Mouse (Mus musculus) hindbrain, embryonic 14.5 days (tissue): Measurements from ENCODE around the gene Xndc1. TPM values are rescaled to one million over a fixed set of nuclear protein-coding genes. Genes with fewer than 3 reads are reported as not detected.

Experiments
- ATAC-seq: fragments of 200-750 bp; cut with Nextera tagmentation; 2 replicates; pipeline ENCODE4 v1.8.0; 2017; ENCODE audit warnings: moderate number of reproducible peaks, mild to moderate bottlenecking, moderate TSS enrichment, moderate library complexity; ENCODE audit not compliant: low FRiP score
- DNase-seq: peaks from one replicate; pipeline ENCODE4 v3.0.0-alpha.2; 2015; ENCODE audit warnings: low spot score
- H3K27ac ChIP-seq: fragments of 300-500 bp; sonication (generic); 2 replicates; pipeline ENCODE4 v1.5.1; 2014; ENCODE audit warnings: mild to moderate bottlenecking, moderate library complexity
- H3K27me3 ChIP-seq: fragments of 300-500 bp; sonication (generic); 2 replicates; pipeline ENCODE4 v1.6.1; 2014; ENCODE audit warnings: mild to moderate bottlenecking, low read length, mixed read lengths; ENCODE audit not compliant: control insufficient read depth, insufficient read depth
- H3K36me3 ChIP-seq: fragments of 300-500 bp; sonication (generic); replicated peaks from 2 replicates; pipeline ENCODE4 v1.6.1; 2014; ENCODE audit not compliant: control insufficient read depth, insufficient read depth
- H3K4me1 ChIP-seq: fragments of 300-500 bp; sonication (generic); replicated peaks from 2 replicates; pipeline ENCODE4 v1.6.1; 2014; ENCODE audit warnings: antibody characterized with exemption, low read length, mixed read lengths; ENCODE audit not compliant: control insufficient read depth, insufficient read depth
- H3K4me2 ChIP-seq: fragments of 300-500 bp; sonication (generic); replicated peaks from 2 replicates; pipeline ENCODE4 v1.6.1; 2014; ENCODE audit warnings: mild to moderate bottlenecking, moderate library complexity
- H3K4me3 ChIP-seq: fragments of 300-500 bp; sonication (generic); replicated peaks from 2 replicates; pipeline ENCODE4 v1.5.1; 2014; ENCODE audit warnings: mild to moderate bottlenecking, low read length
- H3K9ac ChIP-seq: fragments of 300-500 bp; sonication (generic); 2 replicates; pipeline ENCODE4 v1.6.1; 2014
- H3K9me3 ChIP-seq: fragments of 300-500 bp; sonication (generic); 2 replicates; pipeline ENCODE4 v1.6.1; 2016; ENCODE audit warnings: low read length; ENCODE audit not compliant: control insufficient read depth
- WGBS: fragments of 180-500 bp; shearing (Covaris S2); extraction: QIAGEN DNeasy Blood & Tissue Kit; methylation state at CpG from one replicate; pipeline ENCODE4 v1.1.7; 2014; 5-methylcytosine and 5-hydroxymethylcytosine counted together
- polyA plus RNA-seq: library from polyadenylated mRNA; unstranded; fragments of >200 nt; fragmentation: Nextera tagmentation; extraction: Ambion mirVana; gene quantifications from 2 replicates; pipeline ENCODE4 v1.2.1, GENCODE M21; 2014

The Xndc1 gene
- polyA plus RNA-seq, 1 experiment from 2014 or later, result 19.0 TPM

DNA sequence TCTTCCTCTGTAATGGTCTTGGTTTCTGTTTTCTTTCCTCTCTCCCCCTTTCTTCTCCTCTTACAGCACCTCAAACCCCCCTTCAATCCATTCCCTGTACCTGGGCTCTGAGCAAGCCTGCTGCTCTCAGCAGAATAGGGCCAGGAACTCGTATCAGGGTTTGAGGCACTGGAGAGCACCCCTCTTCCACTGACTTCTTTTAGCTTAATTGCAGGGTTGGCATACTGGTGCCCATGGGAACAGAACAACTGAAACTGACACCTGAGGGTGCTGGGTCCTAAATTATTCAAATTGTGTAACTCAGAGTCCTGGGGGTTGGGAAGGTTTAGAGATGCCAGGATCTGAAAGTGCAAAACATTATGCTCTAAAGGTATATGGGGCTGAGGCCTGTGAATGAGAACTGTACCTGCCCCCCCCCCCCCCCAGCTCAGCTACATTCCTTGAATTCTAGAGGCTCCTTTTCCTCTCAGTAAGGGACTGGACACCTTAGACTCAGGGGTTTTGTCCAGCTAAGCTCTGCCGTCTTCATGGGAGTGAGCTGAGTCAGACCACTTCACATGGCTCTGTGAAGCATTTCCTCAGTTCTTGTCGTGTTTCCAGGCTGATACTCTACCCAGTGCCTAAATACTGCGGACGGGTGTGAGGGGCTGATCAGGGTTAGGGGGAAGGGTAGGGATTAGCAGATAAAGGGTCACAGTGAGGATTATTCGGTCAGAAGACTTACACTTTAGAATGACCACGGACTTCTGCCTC is 51.4 kb downstream of the Xndc1 start, which contains the start of gene Chrna10:
TSS of gene Chrna10 (minus strand) at position 250 of the 753 bp plus-strand sequence.
- no peak for DNase-seq
- no peaks in the 10 kb centered on the region for H3K27me3 ChIP-seq
- no peak within 1 kb of the TSS for H3K4me3 ChIP-seq
- no peak within 1 kb of the TSS for H3K27ac ChIP-seq
- WGBS, result 56% methylated on average over 7 of the region's 7 CpGs
- peak; percentile 27; the same call in 1 of the 2 replicates for ATAC-seq
- H3K4me2 ChIP-seq, result no peak within 1 kb of the TSS
- H3K4me1 ChIP-seq, result no peaks in the 10 kb centered on the region
- no peaks in the 10 kb centered on the region for H3K9me3 ChIP-seq
- H3K36me3 ChIP-seq, result peaks cover 37% of the 10 kb centered on the region
- no peak within 1 kb of the TSS for H3K9ac ChIP-seq

DNA sequence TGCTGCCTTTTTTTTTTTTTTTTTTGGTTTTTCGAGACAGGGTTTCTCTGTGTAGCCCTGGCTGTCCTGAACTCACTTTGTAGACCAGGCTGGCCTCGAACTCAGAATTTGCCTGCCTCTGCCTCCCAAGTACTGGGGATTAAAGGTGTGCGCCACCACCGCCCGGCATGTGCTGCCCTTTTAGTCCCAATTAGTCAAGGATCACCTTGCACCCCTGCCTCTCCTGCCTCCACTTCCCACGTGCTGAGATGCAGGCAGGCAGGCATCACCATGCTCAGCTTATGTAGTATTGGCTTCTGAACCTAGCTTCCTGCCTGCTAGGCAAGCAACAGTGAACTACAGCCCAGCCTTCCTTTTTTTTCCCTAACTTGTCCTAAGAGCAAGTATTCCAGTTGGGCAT is 52.1 kb downstream of the Xndc1 start:
- Histone ChIP-seq H3K27me3 (no peaks in the 10 kb centered on the region), H3K9me3 (no peaks in the 10 kb centered on the region), H3K27ac (no peak overlapping the region), H3K4me3 (no peak overlapping the region), H3K9ac (no peak overlapping the region), H3K4me1 (no peaks in the 10 kb centered on the region), H3K4me2 (no peak overlapping the region), H3K36me3 (peaks cover 43% of the 10 kb centered on the region)
- ATAC-seq (no peak), DNase-seq (no peak)
- 70% methylated on average over 6 of the region's 6 CpGs for WGBS

DNA sequence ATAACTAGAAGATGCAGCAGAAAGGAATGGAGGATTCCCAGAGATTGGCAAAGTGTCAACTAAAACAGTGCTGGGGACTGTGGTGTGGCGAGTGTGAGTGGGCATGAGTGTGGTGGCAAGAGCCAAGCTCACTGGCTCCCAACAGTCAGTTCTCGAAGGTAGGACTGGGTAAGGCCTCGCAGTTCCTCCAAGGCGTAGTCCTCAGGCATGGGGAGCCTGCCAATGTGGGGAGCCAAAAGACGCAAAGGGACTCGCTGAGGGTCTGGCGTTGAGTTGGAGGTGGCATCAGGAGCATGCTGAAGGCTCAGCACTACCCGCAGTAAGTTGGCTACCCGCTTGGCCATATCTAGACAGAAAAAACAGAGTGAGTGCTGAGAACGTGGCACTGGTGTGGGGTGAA is 55.0 kb downstream of the Xndc1 start:
- WGBS, result 98% methylated on average over 10 of the region's 10 CpGs
- H3K4me2 ChIP-seq, result no peak overlapping the region
- peaks cover 72% of the 10 kb centered on the region for H3K36me3 ChIP-seq
- H3K27ac ChIP-seq, result no peak overlapping the region
- ATAC-seq, result no peak
- H3K4me3 ChIP-seq, result no peak overlapping the region
- no peaks in the 10 kb centered on the region for H3K27me3 ChIP-seq
- DNase-seq, result no peak
- H3K9ac ChIP-seq, result no peak overlapping the region
- no peaks in the 10 kb centered on the region for H3K9me3 ChIP-seq
- no peaks in the 10 kb centered on the region for H3K4me1 ChIP-seq

- Histone ChIP-seq H3K9me3 (no peaks in the 10 kb centered on the region), H3K36me3 (peaks cover 92% of the 10 kb centered on the region)
These were observed 67.1 kb downstream of the Xndc1 start for GRCm38 (mm10) chr7:102132395-102132794.

More at GRCm38 (mm10) chr7:102132395-102132794, 67.1 kb downstream of the Xndc1 start:
- 95% methylated on average over 4 of the region's 4 CpGs for WGBS
- Histone ChIP-seq H3K4me1 (no peaks in the 10 kb centered on the region), H3K27ac (no peak overlapping the region), H3K4me3 (no peak overlapping the region), H3K4me2 (no peak overlapping the region), H3K9ac (no peak overlapping the region), H3K27me3 (no peaks in the 10 kb centered on the region)
- ATAC-seq (no peak), DNase-seq (no peak)

Other genes starting within 250 kb of the Xndc1 start
- 3.5 TPM in 2 replicates for gene Phox2a, start 247.2 kb upstream of the Xndc1 start, polyA plus RNA-seq
- 7.8 and 10.5 TPM in 2 replicates for gene Inppl1, start 227.3 kb upstream of the Xndc1 start, polyA plus RNA-seq
- 1.2 and 3.3 TPM in 2 replicates for gene Folr2, start 208.3 kb upstream of the Xndc1 start, polyA plus RNA-seq
- gene Anapc15, start 201.8 kb upstream of the Xndc1 start, polyA plus RNA-seq, result 63.0 and 65.5 TPM in 2 replicates
- gene Folr1, start 194.7 kb upstream of the Xndc1 start, polyA plus RNA-seq, result 43.0 and 69.7 TPM in 2 replicates
- 135 and 144 TPM in 2 replicates for gene Lamtor1, start 159.6 kb upstream of the Xndc1 start, polyA plus RNA-seq
- gene Tomt, start 159.2 kb upstream of the Xndc1 start, polyA plus RNA-seq, result 0.21 and 0.33 TPM in 2 replicates
- gene Lrrc51, start 131.6 kb upstream of the Xndc1 start, polyA plus RNA-seq, result 12.5 and 15.2 TPM in 2 replicates
- gene Numa1, start 131.4 kb upstream of the Xndc1 start, polyA plus RNA-seq, result 50.0 and 50.8 TPM in 2 replicates
- gene Il18bp, start 46.8 kb upstream of the Xndc1 start, polyA plus RNA-seq, result 3.0 and 3.5 TPM in 2 replicates
- 33.1 and 33.4 TPM in 2 replicates for gene Rnf121, start within 50 bp of the Xndc1 start, polyA plus RNA-seq
- gene Xntrpc, start 202 bp downstream of the Xndc1 start, polyA plus RNA-seq, result 1.0 and 1.2 TPM in 2 replicates
- gene Trpc2, start 17.6 kb downstream of the Xndc1 start, polyA plus RNA-seq, result not detected in 2 replicates
- gene Art1, start 36.2 kb downstream of the Xndc1 start, polyA plus RNA-seq, result 0.29 TPM in 1 of 2 replicates, not detected in the other
- gene Art5, start 44.0 kb downstream of the Xndc1 start, polyA plus RNA-seq, result 0.19 TPM in 1 of 2 replicates, not detected in the other
- 0.27 TPM in 1 of 2 replicates, not detected in the other for gene Chrna10, start 51.3 kb downstream of the Xndc1 start, polyA plus RNA-seq
- 24.4 and 25.8 TPM in 2 replicates for gene Nup98, start 144.7 kb downstream of the Xndc1 start, polyA plus RNA-seq
- 63.9 and 65.0 TPM in 2 replicates for gene Pgap2, start 144.7 kb downstream of the Xndc1 start, polyA plus RNA-seq
- gene Rhog, start 190.5 kb downstream of the Xndc1 start, polyA plus RNA-seq, result 20.3 and 20.5 TPM in 2 replicates
- 15.2 and 15.4 TPM in 2 replicates for gene Stim1, start 202.3 kb downstream of the Xndc1 start, polyA plus RNA-seq